Mouse (Mus musculus): ENCODE data around the gene Hsf2bp.

The Hsf2bp gene

GRCm38 (mm10) chr17:31906441-31906840 lies 129.7 kb downstream of the Hsf2bp start:
- no peak for DNase-seq (ENCODE audit: low read depth, low spot score)

- DNase-seq (ENCODE audit: low read depth, low spot score), result no peak
These were observed 130.3 kb downstream of the Hsf2bp start for GRCm38 (mm10) chr17:31905791-31906211.

DNA sequence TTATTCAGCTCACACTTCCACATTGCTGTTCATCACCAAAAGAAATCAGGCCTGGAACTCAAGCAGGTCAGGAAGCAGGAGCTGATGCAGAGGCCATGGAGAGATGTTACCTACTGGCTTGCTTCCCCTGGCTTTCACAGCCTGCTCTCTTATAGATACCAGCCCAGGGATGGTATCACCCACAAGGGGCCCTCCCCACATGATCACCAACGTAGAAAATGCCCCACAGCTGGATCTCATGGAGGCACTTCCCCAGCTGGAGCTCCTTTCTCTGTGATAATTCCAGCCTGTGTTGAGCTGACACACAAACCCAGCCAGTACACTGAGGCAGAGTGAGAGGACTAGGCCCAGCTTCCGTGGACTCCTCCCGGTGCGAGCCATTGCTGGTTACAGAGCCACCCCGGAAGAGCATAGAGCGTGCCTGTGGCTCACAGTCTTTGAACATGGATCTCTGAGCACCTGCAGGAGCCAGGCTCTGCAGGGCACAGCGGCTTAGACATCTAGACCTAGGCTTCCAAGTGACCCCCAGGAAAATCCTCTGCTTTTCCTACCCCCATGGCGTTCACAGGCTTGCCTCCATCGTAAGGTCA lies 130.9 kb downstream of the Hsf2bp start:
- no peak for DNase-seq (ENCODE audit: low read depth, low spot score)

DNA sequence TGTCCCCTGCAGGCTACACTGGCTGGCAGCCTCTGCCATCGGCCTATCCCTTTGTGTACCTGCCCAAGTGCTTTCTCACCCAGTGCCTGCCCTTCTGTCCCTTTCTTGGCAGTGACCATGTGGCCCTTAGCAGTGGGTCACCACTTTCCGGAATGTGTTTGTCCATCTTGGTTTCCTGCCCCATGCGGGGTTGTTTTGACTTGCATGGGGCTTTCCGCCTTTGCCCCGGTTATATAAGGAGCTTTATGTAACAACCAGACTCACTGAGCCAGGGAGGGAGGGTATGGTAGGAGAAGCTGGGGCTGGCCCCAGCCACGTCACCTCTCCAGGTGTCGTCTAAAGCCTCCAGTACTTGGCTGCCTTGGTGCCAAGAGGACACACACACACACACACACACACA lies 132.1 kb downstream of the Hsf2bp start:
- no peak for DNase-seq (ENCODE audit: low read depth, low spot score)

- peak; percentile 32 for DNase-seq (ENCODE audit: low read depth, low spot score)
These were observed 133.4 kb downstream of the Hsf2bp start for GRCm38 (mm10) chr17:31902630-31903198.

DNA sequence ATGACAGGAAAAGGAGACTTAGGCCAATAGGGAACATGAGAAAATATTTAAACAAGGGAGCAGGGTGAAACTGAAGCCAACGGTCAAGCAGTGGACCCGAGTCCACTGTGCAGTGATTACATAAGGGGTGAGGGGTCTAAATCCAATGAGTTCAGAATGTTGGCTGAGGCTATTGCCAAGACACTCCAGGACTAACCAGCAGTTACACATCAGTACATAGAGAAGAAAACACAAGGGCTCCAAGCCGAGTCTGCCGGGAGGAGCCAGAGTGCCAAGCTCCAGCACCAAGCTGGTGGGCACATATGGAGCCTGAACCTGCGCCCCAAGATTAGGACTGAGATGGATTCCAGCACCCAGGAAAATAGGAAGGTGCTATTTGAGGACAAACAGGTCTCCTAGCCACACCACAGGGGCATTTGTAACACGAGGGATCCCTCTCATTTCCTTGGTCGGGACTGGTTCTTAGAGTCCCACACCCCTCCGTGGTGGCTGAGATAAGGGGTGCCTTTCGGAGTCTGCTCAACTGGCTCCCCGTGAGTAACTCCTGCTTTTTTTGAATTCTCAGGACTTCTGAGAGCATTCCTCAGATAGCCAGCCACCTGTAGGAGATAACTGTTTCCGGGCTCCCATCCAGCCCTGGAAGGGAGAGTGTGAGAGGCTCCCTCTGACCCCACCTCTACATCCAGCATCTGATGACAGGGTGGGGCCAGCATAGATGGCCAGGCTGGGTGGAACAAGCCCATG lies 134.5 kb downstream of the Hsf2bp start:
- no peak for DNase-seq (ENCODE audit: low read depth, low spot score)

DNA sequence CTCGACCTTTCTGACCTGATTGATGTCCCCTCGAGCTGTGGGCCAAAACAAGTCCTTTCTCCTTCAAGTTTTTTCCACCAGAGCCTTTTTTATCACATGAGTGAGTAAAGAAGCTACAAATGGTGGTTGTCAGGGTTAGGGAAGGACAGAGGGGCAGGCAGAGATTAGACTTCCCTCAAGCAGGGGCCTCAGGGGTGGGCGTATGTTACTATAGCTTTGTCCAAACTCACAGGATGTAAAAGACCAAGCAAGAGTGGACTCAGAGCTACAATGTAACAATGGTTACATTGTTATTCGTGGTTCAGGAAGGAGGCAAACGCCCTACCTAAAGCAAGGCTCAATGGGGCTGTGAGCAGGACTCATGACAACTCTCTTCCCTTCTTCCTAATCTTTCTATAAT lies 137.2 kb downstream of the Hsf2bp start:
- DNase-seq (ENCODE audit: low read depth, low spot score), result peak; percentile 31

DNA sequence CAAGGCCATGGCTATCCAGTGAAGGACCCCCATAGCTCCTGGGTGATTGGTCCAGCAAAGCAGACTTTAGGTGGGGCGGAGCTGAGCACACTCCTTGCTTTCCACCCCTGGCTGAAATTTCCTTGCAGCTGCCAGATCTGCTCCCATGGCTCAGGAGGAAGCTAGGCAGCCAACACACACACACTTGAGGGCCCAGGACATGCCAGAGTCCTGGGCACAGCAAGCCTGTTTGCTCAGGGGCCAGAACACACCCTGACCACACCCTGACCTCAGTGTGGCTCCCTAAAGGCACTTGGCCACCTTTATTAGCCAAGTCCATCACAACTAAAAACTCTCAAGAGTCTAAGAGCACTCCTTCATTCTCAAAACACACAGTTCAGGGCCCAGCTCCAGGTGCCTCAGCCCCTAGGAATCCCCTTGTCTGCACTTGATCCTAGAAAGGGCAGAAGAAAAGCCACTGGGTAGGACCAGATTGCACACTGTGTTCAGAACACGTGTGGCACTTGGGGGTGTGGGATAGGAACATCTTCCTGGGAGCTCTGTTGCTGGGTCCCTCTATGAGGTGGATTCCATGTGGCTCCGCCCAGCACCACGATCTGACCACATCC lies 138.9 kb downstream of the Hsf2bp start:
- DNase-seq (ENCODE audit: low read depth, low spot score), result no peak

DNA sequence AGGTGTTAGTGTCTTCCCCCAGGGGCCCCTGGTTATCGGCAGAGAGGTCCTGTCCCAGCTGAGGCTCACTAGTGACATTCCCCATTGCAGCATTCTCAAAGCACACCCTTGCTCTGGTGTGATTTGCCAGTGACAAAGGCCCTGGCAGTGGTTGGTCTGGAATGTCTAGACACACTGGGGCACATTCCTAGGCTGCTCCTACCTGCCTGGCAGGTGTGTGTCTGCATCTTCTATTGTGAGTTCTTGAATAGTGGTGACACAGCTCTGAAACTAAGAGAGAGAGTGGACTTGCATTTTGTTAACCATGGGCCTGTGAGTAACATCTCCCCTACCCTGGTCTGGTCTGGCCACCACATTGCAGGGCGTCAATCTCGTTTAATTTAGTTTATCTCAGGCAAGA lies 139.4 kb downstream of the Hsf2bp start:
- DNase-seq (ENCODE audit: low read depth, low spot score), result no peak

- DNase-seq (ENCODE audit: low read depth, low spot score), result no peak
These were observed 139.8 kb downstream of the Hsf2bp start for GRCm38 (mm10) chr17:31896311-31896710.
